Mouse (Mus musculus): ENCODE measurements around the gene Stk25.
"Not testable (repeated sequence)": the region's sequence is repeated elsewhere in the genome, so short reads cannot be mapped to it uniquely, and the experiment has no call there.

Gene Stk25

GRCm38 (mm10) chr1:93658559-93658958 lies at the start of gene Stk25:
Gene Stk25 (minus strand): TSS chr1:93658659.
- DNase-seq (ENCODE audit: low spot score in 2 of 2) = not testable (repeated sequence)

GRCm38 (mm10) chr1:93705389-93705788 lies 46.9 kb upstream of the Stk25 start:
- DNase-seq (ENCODE audit: low spot score in 2 of 2) = no peak

- no peak for DNase-seq (ENCODE audit: low spot score in 2 of 2)
Observed at GRCm38 (mm10) chr1:93704341-93704740, 45.9 kb upstream of the Stk25 start.

GRCm38 (mm10) chr1:93703472-93704048 lies 45.1 kb upstream of the Stk25 start:
- no peak for DNase-seq (ENCODE audit: low spot score in 2 of 2)

GRCm38 (mm10) chr1:93702106-93702505 lies 43.6 kb upstream of the Stk25 start:
- no peak for DNase-seq (ENCODE audit: low spot score in 2 of 2)

DNA sequence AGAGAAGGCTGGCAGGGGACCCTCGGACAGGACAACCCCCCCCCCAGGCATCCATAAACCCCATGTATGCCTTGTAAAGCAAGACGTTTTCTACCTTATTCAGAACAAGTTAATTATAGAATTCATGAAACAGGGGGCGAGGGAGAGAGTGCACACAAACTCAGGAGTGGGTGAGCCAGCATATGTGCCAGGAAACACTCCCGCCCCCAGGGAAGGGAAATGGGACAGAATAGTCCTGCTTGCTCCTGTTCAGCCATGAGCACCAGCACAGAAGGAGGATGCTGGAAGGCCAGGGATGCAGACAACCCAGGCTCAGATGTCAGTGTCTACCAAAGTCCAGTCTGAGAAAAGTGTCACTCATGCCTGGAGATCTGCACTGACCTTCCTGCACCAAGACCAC lies 40.7 kb upstream of the Stk25 start:
- DNase-seq (ENCODE audit: low spot score in 2 of 2) = no peak

DNA sequence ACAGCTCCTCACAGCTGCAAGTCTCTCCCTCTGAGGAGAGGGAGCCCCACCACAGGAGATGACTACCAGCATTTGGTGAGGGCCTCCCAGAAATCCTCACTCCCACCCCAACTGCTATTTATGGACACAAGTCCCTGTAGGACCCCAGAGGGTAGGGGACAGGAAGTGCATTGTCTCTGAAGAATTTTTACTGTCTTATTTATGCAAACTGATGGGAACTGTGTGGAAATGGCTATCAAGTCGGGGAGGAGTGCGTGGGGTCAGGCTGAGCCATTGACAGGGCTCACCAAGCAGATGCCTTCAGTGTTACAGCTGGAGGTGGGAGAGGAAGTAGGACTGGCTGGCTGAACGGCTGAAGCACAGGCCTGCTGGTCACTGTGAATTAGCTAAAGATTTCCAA lies 38.9 kb upstream of the Stk25 start:
- DNase-seq (ENCODE audit: low spot score in 2 of 2) = no peak

DNA sequence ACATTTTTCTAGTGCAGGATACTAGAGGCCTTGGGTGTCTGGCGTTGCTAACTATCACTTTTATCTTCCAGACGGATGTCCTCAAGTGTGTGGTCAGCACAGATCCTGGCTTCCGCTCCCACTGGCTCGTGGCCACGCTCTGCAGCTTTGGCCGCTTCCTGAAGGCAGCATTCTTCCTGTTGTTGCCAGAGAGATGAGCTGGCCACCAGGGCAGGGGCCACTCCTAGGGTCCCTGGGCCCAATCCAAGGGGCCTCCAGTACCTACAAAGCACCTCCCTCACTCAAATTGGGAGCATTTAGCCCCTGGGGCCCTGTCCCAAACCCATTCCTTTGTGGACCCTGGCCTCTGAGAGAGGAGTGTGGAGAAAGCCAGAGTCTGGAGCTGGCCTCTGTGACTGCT lies 36.5 kb upstream of the Stk25 start:
- DNase-seq (ENCODE audit: low spot score in 2 of 2) = peak; percentile 81 to 82

- no peak for DNase-seq (ENCODE audit: low spot score in 2 of 2)
Observed at GRCm38 (mm10) chr1:93693943-93694342, 35.5 kb upstream of the Stk25 start.

DNA sequence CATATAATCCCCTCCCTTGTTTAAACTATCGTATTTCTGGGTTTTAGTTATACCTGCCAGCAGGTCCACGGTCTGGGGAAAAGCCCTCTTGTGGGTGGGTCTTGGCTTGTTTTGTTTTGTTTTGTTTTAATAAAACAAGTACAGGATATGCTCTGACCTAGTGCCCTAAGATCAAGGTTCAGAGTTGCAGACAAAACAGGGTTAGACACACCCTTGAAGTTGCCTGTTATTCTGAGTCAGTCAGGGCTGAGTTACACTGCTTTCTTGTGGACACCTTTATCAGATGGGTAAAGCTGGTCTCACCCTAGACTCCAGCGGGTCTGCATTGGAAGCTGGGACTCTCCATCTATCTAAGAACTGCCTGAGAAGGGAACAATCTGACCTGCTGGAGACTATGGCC lies 35.0 kb upstream of the Stk25 start:
- DNase-seq (ENCODE audit: low spot score in 2 of 2) = no peak

GRCm38 (mm10) chr1:93692773-93693172 lies 34.3 kb upstream of the Stk25 start:
- DNase-seq (ENCODE audit: low spot score in 2 of 2) = no peak

- DNase-seq (ENCODE audit: low spot score in 2 of 2) = no peak
Observed at GRCm38 (mm10) chr1:93691786-93692357, 33.4 kb upstream of the Stk25 start.

DNA sequence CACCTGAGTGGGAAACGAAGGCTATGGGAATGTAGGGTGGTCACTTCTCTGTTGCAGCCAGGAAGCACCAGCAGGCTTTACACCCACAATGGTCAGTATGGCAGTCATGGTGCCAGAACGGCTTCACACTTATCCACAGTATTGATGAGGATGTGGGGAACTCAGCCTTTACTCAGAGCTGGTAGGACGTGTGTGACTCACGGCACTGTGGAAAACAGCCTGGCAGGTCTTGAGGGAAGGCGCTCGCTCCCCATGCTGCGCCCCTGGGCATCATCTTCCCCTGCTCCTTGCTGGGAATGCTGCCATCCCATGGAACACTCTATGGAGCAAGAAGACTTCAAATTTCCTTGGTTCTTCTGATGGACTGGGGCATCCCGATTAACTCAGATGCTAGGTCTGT lies 32.6 kb upstream of the Stk25 start:
- no peak for DNase-seq (ENCODE audit: low spot score in 2 of 2)

DNA sequence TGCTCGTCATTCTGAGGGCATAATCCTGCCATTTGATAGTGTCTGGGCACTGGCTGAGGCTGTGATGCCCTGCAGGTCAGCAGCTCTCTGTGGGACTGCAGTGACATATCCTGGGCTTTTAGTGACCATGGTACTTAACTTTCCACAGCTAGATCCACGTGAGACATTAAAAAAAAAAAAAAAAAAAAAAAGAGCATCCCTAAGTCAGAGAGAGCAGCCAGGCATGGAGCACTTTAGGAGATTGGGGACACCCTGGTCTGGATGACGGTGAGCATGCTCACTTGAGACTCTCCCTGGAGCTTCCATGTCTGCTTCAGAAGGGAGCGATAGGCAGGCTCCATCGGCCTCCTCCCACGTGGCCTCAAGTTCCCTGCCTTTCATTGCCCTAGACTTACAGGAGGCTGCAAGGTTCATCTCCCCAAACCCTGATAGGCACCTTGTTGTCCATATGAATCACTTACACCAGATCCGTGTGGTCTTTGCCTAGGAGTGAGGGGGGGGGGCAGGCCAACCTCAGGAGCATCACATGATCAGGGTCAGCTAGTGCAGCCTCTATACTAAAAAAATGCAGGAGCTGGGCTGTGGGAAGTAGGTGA lies 31.5 kb upstream of the Stk25 start:
- no peak for DNase-seq (ENCODE audit: low spot score in 2 of 2)

GRCm38 (mm10) chr1:93688154-93688553 lies 29.7 kb upstream of the Stk25 start:
- DNase-seq (ENCODE audit: low spot score in 2 of 2) = peak; percentile 72

GRCm38 (mm10) chr1:93686961-93687320 lies 28.5 kb upstream of the Stk25 start:
- peak; percentile 38 to 44 for DNase-seq (ENCODE audit: low spot score in 2 of 2)

DNA sequence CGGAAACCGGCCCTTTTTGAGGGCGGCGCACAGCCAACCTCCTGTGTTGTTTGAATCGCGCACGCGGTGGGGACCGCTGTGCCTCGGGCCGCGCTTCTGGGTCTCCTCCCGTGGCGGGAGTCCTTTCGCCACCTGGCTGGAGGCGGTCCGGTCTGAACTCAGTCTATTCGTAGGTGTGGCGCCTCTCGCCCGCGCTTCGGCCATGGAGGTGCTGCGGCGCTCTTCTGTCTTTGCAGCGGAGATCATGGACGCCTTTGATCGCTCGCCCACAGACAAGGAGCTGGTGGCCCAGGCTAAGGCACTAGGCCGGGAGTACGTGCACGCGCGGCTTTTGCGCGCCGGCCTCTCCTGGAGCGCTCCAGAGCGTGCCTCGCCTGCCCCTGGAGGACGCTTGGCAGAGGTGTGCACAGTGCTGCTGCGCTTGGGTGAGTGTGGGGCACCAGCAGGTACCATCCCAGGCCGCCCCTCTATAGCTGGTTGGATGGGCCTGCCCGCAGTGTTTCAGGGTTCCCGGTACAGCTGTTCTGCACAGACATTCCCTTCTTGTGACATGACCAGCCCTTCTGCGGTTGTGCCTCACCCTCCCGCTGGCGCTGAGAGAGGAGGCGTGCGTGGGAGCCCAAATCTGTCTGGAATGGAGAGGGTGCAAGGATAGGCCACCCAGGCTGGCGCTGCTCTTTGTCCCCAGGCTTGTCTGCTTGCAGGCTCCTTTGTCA lies 27.9 kb upstream of the Stk25 start:
- DNase-seq (ENCODE audit: low spot score in 2 of 2) = peak; percentile 33 to 40

DNA sequence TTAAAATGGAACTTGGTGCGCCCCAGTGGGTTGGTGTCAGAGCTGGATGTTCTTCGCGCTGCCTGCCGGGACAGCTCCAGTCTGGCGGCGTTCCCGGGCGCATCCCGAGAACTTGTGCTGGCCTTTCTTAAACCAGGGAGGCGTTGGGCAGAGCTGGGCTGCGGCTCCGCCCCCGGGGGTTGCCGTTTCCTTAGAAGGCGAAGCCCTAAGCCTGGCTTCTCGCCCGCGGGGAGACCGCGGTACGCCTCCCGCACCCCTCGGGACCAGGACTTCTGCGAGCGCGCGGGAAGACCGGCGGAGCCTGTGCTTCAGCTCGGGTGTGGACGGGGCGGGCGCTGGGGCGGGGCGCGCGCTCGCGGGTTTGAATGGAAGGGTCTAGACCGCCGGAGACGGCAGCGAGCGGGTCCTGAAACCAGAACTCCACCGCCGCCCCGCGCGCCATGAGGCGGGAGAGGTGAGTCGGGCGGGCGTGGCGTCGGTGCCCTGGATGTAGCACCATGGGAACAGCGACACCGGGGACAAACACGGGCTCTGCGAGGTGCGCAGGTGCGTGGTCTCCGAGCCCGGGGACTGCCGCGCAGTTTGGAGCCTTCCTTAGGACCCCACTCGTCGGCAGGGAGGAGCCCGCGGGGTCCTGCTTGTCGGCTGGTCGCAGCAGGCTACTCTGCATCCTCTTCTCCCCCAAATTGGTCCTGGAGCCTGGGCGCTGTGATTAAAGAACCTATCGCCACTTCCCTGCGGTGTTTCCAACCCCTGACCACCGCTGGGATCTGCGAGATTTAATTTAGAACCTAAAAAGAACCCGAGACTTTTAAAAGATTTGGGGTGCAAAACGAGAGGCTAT lies 27.2 kb upstream of the Stk25 start, which contains the start of gene Bok:
TSS of gene Bok (plus strand) at position 260 of the 844 bp plus-strand sequence.
- peak; percentile 82 to 87 for DNase-seq (ENCODE audit: low spot score in 2 of 2)

DNA sequence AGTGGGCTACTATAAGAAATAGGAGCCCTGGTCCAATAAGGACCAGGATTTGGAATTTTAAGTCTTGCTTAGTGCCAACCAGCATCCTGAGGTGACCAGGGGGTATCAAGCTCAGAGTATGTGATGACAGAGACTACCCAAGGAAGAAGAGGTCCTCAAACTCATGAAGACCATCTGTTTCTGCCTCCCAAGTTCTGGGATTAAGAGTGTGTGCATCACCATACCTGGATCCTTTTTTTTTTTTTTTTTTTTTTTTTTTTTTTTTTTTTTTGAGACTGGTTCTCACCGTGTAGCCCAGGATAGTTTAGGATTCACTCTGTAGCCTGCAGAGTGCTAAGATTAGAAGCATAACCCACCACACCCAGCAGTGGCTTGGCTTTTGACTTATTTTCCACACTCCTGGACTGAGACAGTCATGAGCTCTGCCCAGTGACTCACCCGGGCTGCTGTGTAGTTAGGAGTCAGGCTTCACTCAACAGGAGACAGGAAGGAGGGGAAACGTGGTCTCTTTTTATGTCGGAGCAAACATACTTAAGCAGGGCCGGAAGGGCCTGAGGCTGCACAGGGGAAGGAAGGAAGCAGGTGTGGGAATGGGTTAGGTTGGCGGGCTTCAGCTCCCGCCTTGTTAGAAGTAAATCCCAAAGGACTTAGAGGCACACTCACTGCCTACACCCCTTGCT lies 21.6 kb upstream of the Stk25 start:
- peak; percentile 77 to 85 for DNase-seq (ENCODE audit: low spot score in 2 of 2)

GRCm38 (mm10) chr1:93678386-93678785 lies 19.9 kb upstream of the Stk25 start:
- peak; percentile 39 to 61 for DNase-seq (ENCODE audit: low spot score in 2 of 2)

DNA sequence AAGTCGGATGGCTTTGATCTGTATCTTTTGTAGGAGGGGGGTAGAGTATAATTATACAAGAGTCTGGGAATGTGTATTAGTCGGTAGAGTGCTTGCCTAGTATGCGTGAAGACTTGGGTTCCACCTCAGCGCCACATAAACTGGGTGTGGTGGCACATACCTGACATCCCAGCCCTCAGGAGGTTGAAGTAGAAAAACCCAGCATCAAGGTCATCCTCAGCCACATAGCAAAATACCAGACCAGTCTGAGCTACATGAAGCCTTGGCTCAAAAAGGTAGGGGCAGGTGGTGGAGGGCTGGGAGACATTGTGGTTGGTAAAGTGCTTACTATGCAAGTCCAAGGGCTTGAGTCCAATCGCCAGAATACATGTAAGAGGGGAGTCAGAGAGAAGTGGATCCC lies 14.2 kb upstream of the Stk25 start:
- no peak for DNase-seq (ENCODE audit: low spot score in 2 of 2)

Measured in heart, adult 9 months (tissue).